Mouse (Mus musculus): ENCODE results near the gene Fgfbp3. TPM values are rescaled to one million over a fixed set of nuclear protein-coding genes. Genes with fewer than 3 reads are reported as not detected.
A peak's percentile ranks its signal among the peaks of the same experiment; 100 is the strongest.

Gene Fgfbp3
- polyA plus RNA-seq, 1 experiment from 2014 or later = 0.90 TPM

- ATAC-seq (ENCODE audit: insufficient read depth) = no peak
- no peak overlapping the region for H3K27ac ChIP-seq (replicated peaks)
These were observed 9.6 kb downstream of the Fgfbp3 start for GRCm38 (mm10) chr19:36909676-36910292.

GRCm38 (mm10) chr19:36909150-36909549 is 10.3 kb downstream of the Fgfbp3 start:
- Histone ChIP-seq H3K4me3 (replicated peaks) (no peak overlapping the region), H3K27ac (replicated peaks) (no peak overlapping the region), H3K9ac (no peak overlapping the region), H3K9me3 (replicated peaks) (no peaks in the 10 kb centered on the region), H3K36me3 (replicated peaks) (no peaks in the 10 kb centered on the region), H3K27me3 (peaks cover 41% of the 10 kb centered on the region), H3K4me2 (no peak overlapping the region), H3K4me1 (replicated peaks) (peaks cover 6% of the 10 kb centered on the region)
- WGBS (ENCODE audit: insufficient replicate concordance) = 68% methylated on average over 3 of the region's 3 CpGs
- ATAC-seq (ENCODE audit: insufficient read depth) = no peak

More at GRCm38 (mm10) chr19:36909676-36910292, 9.6 kb downstream of the Fgfbp3 start:
- Histone ChIP-seq H3K9ac (no peak overlapping the region), H3K4me2 (no peak overlapping the region), H3K4me3 (replicated peaks) (no peak overlapping the region), H3K9me3 (replicated peaks) (no peaks in the 10 kb centered on the region), H3K4me1 (replicated peaks) (peaks cover under 1% of the 10 kb centered on the region; the same call in 1 of the 2 replicates), H3K36me3 (replicated peaks) (no peaks in the 10 kb centered on the region), H3K27me3 (peaks cover 35% of the 10 kb centered on the region)
- 23% methylated on average over 9 of the region's 9 CpGs for WGBS (ENCODE audit: insufficient replicate concordance)

- Histone ChIP-seq H3K27me3 (peaks cover 33% of the 10 kb centered on the region), H3K36me3 (replicated peaks) (no peaks in the 10 kb centered on the region), H3K4me3 (replicated peaks) (peak overlapping the region; percentile 58), H3K9ac (peak overlapping the region; percentile 48), H3K27ac (replicated peaks) (no peak overlapping the region), H3K4me1 (replicated peaks) (peaks cover 9% of the 10 kb centered on the region), H3K4me2 (peak overlapping the region; percentile 83), H3K9me3 (replicated peaks) (no peaks in the 10 kb centered on the region)
- 2% methylated on average over 40 of the region's 41 CpGs for WGBS (ENCODE audit: insufficient replicate concordance)
- peak; percentile 34; the same call in 1 of the 2 replicates for ATAC-seq (ENCODE audit: insufficient read depth)
These were observed 15.0 kb downstream of the Fgfbp3 start for GRCm38 (mm10) chr19:36904211-36905007.

GRCm38 (mm10) chr19:36903377-36903776 is 16.0 kb downstream of the Fgfbp3 start:
- Histone ChIP-seq H3K9ac (no peak overlapping the region), H3K4me2 (peak overlapping the region; percentile 83), H3K27me3 (peaks cover 33% of the 10 kb centered on the region), H3K9me3 (replicated peaks) (no peaks in the 10 kb centered on the region), H3K36me3 (replicated peaks) (no peaks in the 10 kb centered on the region), H3K4me1 (replicated peaks) (peaks cover 9% of the 10 kb centered on the region), H3K27ac (replicated peaks) (no peak overlapping the region), H3K4me3 (replicated peaks) (no peak overlapping the region)
- no peak for ATAC-seq (ENCODE audit: insufficient read depth)
- 48% methylated on average over 7 of the region's 7 CpGs for WGBS (ENCODE audit: insufficient replicate concordance)

GRCm38 (mm10) chr19:36897778-36898177 is 21.6 kb downstream of the Fgfbp3 start:
- no peak for ATAC-seq (ENCODE audit: insufficient read depth)
- Histone ChIP-seq H3K36me3 (replicated peaks) (peaks cover 16% of the 10 kb centered on the region), H3K27ac (replicated peaks) (no peak overlapping the region), H3K4me3 (replicated peaks) (no peak overlapping the region), H3K9me3 (replicated peaks) (no peaks in the 10 kb centered on the region), H3K4me1 (replicated peaks) (no peaks in the 10 kb centered on the region), H3K27me3 (peaks cover 6% of the 10 kb centered on the region), H3K9ac (no peak overlapping the region), H3K4me2 (no peak overlapping the region)
- WGBS (ENCODE audit: insufficient replicate concordance) = 44% methylated on average over 9 of the region's 9 CpGs

- 53% methylated on average over 10 of the region's 10 CpGs for WGBS (ENCODE audit: insufficient replicate concordance)
- H3K9me3 ChIP-seq (replicated peaks) = no peaks in the 10 kb centered on the region
These were observed 22.4 kb downstream of the Fgfbp3 start for GRCm38 (mm10) chr19:36896791-36897569.

GRCm38 (mm10) chr19:36891746-36892145 is 27.7 kb downstream of the Fgfbp3 start:
- peaks cover 69% of the 10 kb centered on the region for H3K36me3 ChIP-seq (replicated peaks)
- WGBS (ENCODE audit: insufficient replicate concordance) = 89% methylated on average over 3 of the region's 3 CpGs
- H3K27me3 ChIP-seq = no peaks in the 10 kb centered on the region
- H3K4me3 ChIP-seq (replicated peaks) = no peak overlapping the region
- H3K9me3 ChIP-seq (replicated peaks) = no peaks in the 10 kb centered on the region
- H3K9ac ChIP-seq = no peak overlapping the region
- no peaks in the 10 kb centered on the region for H3K4me1 ChIP-seq (replicated peaks)
- no peak for ATAC-seq (ENCODE audit: insufficient read depth)
- no peak overlapping the region for H3K4me2 ChIP-seq
- no peak overlapping the region for H3K27ac ChIP-seq (replicated peaks)

More at GRCm38 (mm10) chr19:36896791-36897569, 22.4 kb downstream of the Fgfbp3 start:
- no peak for ATAC-seq (ENCODE audit: insufficient read depth)
- Histone ChIP-seq H3K4me2 (no peak overlapping the region), H3K4me3 (replicated peaks) (no peak overlapping the region), H3K27me3 (no peaks in the 10 kb centered on the region), H3K27ac (replicated peaks) (no peak overlapping the region), H3K36me3 (replicated peaks) (peaks cover 21% of the 10 kb centered on the region), H3K9ac (no peak overlapping the region), H3K4me1 (replicated peaks) (no peaks in the 10 kb centered on the region)

GRCm38 (mm10) chr19:36887706-36888105 is 31.7 kb downstream of the Fgfbp3 start:
- WGBS (ENCODE audit: insufficient replicate concordance) = 75% methylated on average over 3 of the region's 3 CpGs
- no peak overlapping the region for H3K27ac ChIP-seq (replicated peaks)
- H3K36me3 ChIP-seq (replicated peaks) = peaks cover 90% of the 10 kb centered on the region
- no peak overlapping the region for H3K4me2 ChIP-seq
- no peak for ATAC-seq (ENCODE audit: insufficient read depth)
- H3K4me3 ChIP-seq (replicated peaks) = no peak overlapping the region
- H3K9me3 ChIP-seq (replicated peaks) = no peaks in the 10 kb centered on the region
- no peaks in the 10 kb centered on the region for H3K4me1 ChIP-seq (replicated peaks)
- H3K27me3 ChIP-seq = no peaks in the 10 kb centered on the region
- H3K9ac ChIP-seq = no peak overlapping the region

- peaks cover 93% of the 10 kb centered on the region for H3K36me3 ChIP-seq (replicated peaks)
- WGBS (ENCODE audit: insufficient replicate concordance) = 83% methylated on average over 2 of the region's 2 CpGs
- no peak for ATAC-seq (ENCODE audit: insufficient read depth)
These were observed 33.1 kb downstream of the Fgfbp3 start for GRCm38 (mm10) chr19:36886316-36886715.

GRCm38 (mm10) chr19:36883119-36883518 is 36.3 kb downstream of the Fgfbp3 start:
- H3K9ac ChIP-seq = no peak overlapping the region
- WGBS (ENCODE audit: insufficient replicate concordance) = 64% methylated on average over 6 of the region's 6 CpGs
- no peaks in the 10 kb centered on the region for H3K27me3 ChIP-seq
- H3K36me3 ChIP-seq (replicated peaks) = peaks cover 89% of the 10 kb centered on the region
- no peak overlapping the region for H3K4me3 ChIP-seq (replicated peaks)
- H3K9me3 ChIP-seq (replicated peaks) = no peaks in the 10 kb centered on the region
- ATAC-seq (ENCODE audit: insufficient read depth) = no peak
- no peak overlapping the region for H3K4me2 ChIP-seq
- H3K27ac ChIP-seq (replicated peaks) = no peak overlapping the region
- no peaks in the 10 kb centered on the region for H3K4me1 ChIP-seq (replicated peaks)

More at GRCm38 (mm10) chr19:36886316-36886715, 33.1 kb downstream of the Fgfbp3 start:
- H3K9ac ChIP-seq = no peak overlapping the region
- H3K4me1 ChIP-seq (replicated peaks) = no peaks in the 10 kb centered on the region
- H3K27ac ChIP-seq (replicated peaks) = no peak overlapping the region
- no peak overlapping the region for H3K4me2 ChIP-seq
- no peaks in the 10 kb centered on the region for H3K9me3 ChIP-seq (replicated peaks)
- no peaks in the 10 kb centered on the region for H3K27me3 ChIP-seq
- no peak overlapping the region for H3K4me3 ChIP-seq (replicated peaks)

Data from liver, embryonic 15.5 days (tissue).